Mouse (Mus musculus): ENCODE results near the gene Adck1. TPM values are rescaled to one million over a fixed set of nuclear protein-coding genes. Genes with fewer than 3 reads are reported as not detected.
"Not testable (repeated sequence)": the region's sequence is repeated elsewhere in the genome, so short reads cannot be mapped to it uniquely, and the experiment has no call there.

Adck1 gene
- total RNA-seq, 2 experiments from 2014 or later: 24.9 to 27.1 TPM

DNA sequence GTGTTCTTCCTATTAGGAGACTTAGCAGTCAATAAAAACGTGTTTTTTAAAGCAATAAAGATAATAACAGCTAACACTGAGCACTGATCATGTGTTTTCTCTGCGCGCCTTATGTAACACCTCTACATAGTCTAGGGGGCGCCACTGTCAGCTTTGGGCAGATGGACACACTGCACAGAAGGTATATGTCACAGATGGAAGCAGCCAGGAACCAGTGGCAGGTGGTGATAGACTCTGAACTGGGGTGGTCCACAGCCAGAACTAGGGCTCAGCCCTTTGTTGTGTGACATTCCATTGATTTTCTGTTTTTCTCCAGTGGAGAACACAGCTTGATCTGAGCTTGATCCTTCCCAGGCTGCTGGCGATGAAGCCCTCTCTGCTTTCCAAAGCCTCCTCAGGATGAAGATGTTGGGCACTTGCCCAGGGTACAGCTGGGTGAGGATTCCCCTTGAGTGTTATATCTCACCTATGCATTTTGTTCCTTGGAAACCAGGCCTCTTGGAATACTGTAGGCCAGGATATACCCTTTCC lies 107.6 kb downstream of the Adck1 start:
- intact Hi-C loops (cut with DNase I): no loop called here
- no peak for DNase-seq

DNA sequence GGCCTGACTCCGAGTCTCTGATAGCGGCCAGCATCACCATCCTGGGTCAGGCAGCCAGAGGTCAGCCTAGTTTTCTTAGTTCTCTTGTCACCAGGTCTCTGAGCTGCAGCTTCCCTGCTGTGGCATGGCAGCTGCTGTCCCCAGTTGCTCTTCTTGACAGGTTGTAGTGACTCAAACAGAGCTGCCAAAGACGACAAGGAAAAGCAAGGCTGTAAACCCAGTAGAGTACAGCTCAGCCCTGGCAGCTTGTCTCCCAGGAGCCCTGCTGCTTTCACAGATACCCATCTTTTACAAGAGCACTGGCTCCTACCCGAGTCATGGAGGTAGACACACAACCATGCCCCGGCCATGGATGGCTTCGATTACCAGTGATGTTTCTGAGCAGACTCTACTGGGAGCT lies 108.3 kb downstream of the Adck1 start:
- DNase-seq: no peak
- intact Hi-C loops (cut with DNase I): no loop called here

DNA sequence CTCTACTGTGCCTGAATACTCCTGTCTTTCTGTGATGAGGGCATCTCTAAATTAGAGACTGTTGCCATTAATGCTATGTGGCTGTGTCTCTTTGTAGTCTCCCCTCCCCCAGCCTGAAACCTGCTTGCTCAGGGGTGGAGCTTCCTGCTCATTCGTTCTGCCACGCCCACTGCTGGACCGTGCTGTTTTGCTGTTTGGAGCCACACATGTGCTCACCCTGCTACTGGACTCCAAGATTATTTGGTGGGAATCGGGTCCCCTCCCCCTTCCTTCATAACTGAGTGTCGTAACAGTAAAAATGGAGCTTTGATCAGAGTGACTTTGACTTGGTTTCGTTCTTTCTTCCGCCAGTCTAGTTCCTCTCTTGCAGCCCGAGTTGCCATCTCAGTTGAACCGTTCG lies 111.5 kb downstream of the Adck1 start:
- intact Hi-C loops (cut with DNase I); DNase-seq: not testable (repeated sequence)

DNA sequence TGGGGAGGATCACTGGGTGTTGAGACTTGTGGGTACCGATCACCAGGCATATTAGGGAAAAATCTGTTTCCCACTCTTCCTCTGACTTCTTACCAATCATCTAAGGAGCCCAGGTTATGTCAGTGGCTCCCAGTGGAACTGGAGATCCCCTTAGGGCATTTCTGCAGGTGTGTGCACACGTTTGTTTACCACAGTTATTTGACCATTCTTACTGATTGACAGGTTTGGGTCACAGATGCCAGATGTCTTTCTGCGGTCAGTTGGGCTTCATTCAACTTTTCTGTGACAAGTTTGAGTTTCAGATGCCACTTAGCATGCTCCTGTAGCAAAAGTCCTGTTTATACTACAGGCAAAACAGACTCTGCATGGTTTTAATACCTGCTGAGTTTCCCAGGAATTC lies 112.5 kb downstream of the Adck1 start:
- DNase-seq: no peak
- intact Hi-C loops (cut with DNase I): no loop called here

DNA sequence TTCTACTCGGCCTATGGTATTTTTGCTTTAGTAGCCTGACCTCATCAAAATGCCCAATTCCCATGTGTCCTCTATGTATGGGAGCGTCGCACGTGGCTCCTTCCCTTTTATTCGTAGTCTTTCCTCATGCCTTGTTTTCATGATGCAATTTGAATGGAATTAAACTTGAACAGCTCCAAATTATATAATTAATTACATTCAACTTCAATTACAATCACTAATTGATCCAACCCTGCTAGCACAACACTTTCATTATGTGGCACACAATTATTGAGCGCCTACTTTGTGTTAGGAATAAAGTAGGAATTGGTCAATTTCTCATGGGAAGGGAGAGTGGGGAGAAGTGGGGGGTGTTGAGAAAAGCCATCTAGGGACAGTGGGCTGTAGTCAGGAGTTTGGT lies 113.4 kb downstream of the Adck1 start:
- no peak for DNase-seq
- intact Hi-C loops (cut with DNase I): no loop called here

DNA sequence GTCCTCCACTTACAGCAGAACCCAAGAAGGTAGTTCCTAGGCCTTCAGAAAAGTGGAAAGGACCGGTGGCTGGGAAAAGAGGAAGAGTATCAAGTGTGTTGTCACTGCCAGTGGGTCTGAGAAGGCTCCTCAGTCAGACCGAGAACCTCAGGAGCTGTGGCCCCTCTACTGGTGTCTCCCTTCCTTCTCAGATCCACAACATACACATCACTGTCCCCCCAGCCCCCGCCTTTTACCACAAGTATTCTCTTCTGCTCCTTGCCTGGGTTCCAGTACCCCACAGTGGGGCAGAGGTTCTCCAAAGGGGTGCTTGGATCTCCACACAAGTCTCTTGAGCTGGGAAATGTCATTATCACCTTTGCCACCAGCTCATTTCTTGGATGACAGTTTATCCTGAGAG lies 115.5 kb downstream of the Adck1 start:
- no peak for DNase-seq
- intact Hi-C loops (cut with DNase I): no loop called here

DNA sequence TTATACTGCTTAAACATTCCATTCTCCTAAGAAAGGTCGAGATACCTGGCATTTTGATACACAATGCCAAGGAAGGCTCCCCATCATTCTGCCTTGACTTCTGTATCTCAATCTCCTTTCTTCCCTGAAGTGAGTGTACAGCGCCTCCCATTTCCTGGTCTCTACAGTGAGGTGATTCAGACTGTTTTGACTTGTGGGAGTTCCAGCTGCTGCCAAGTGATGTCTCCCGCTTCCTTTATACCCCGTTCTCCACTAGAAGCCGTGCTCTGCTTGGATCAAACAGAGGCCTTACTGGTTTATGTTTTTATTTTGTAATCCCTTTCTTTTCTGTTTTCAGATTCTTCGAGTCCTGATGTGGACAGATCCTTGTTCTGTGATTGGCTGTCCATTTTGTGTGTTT lies 116.3 kb downstream of the Adck1 start:
- DNase-seq: no peak
- intact Hi-C loops (cut with DNase I): no loop called here

DNA sequence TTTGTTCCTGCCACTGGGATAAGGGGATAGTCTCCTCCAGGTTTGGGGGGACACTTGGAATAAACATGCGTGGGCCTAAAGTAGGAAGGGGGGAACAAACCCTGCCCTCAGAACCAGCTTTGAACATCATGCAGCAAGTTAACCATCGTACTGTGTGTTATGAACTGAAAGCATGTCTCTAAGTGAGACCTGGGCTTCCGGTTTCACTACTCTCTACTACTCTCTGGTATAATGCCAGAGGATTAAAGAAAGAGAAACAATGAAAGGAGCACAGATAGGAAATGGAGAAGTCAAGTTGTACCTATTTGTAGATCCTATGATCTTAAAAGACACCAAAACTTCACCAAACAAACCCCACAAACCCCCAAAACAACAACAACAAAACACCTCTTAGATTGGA lies 121.3 kb downstream of the Adck1 start:
- intact Hi-C loops (cut with DNase I): no loop called here
- DNase-seq: no peak

DNA sequence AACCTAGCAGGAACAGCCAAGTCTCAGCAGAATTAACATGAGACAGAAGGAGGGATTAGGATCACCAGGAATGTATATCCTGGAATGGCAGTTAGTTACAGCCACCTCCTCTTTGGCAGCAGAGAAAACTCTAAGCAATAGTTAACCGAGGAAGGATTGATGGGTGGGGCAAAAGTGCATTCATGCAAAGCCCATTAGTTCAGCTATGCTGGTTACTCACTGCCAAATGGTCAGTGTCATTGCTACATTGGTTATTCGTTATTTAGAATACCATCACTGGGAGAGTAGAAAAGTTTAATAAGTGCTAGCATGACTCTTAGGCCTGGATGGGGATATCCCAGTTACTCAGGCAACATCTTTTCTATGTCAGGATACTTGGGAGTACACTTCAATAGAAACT lies 130.5 kb downstream of the Adck1 start:
- DNase-seq: no peak
- intact Hi-C loops (cut with DNase I): no loop called here

Other genes with a start within 250 kb of the Adck1 start
- gene Gm10436, start 178.4 kb upstream of the Adck1 start, total RNA-seq (2021): not detected
- gene Gm8332, start 110.5 kb upstream of the Adck1 start, total RNA-seq (2021): not detected
- not detected for gene Gm5662, start 86.1 kb upstream of the Adck1 start, total RNA-seq (2021)
- gene Gm5039, start 36.5 kb upstream of the Adck1 start, total RNA-seq (2021): not detected

Data from heart, postnatal 36 days (tissue).